Mouse (Mus musculus): ENCODE data around the gene Tex45.

DNA sequence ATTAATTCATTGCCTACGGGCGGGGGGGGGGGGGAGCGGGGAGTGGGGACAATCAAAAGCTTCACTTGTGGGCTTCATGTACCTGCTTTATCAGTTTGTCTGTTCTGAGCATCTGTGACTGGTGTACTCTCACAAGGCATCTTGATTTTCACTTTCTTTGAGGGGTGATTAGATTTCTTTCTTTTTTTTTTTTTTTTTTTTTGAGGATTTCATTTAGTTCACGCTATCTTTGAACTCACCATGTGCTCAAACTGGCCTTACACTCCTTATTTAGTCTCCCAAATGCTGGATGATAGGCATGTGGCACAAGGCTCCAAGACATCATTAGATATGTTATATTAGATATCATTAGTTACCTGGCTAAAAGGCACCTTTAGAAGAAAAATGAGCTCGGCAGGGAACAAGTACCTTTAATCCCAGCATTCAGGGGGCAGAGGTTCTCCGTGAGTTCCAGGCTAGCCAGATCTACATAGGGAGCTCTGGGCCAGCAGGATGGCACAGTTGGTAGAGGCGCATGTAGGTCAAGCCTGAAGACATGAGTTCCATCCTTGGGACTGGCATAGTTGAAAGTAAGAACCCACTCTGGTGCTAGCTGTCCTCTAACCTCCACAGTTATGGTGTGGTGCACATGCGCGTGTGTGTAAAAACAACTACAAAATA lies 2.6 kb upstream of the Tex45 start:
- TF ChIP-seq MXI1 (IDR thresholded peaks at IDR 0.05; ENCODE audit: low read depth, low read length) (no peak), CTCF (conservative IDR thresholded peaks at IDR 0.05 in 1 of 2, IDR thresholded peaks at IDR 0.05 in 1 of 2; ENCODE audit: low read depth in 2 of 2, low read length in 2 of 2) (no peak), ZNF384 (IDR thresholded peaks at IDR 0.05; ENCODE audit: low read depth, low read length) (peak; percentile 62), NELFE (IDR thresholded peaks at IDR 0.05; ENCODE audit: low read depth, low read length) (no peak; the same call in 1 of the 2 replicates), CHD2 (IDR thresholded peaks at IDR 0.05; ENCODE audit: low read length) (no peak)
